Mouse (Mus musculus) brain, embryonic 14.5 days (tissue): ENCODE data around the gene Gng2.

Experiments used
- CTCF ChIP-seq: fragments of 200-500 bp; IDR thresholded peaks from 2 replicates; pipeline ENCODE4 v1.5.1; 2012; ENCODE audit warnings: inconsistent platforms, mild to moderate bottlenecking, moderate library complexity, borderline replicate concordance; ENCODE audit not compliant: insufficient read depth, insufficient read length; ENCODE audit errors: extremely low read depth
- POLR2A ChIP-seq: fragments of 200-500 bp; IDR thresholded peaks from 2 replicates; pipeline ENCODE4 v1.6.1; 2012; ENCODE audit warnings: mild to moderate bottlenecking, inconsistent platforms, borderline replicate concordance; ENCODE audit not compliant: poor library complexity, insufficient read depth, insufficient read length, severe bottlenecking; ENCODE audit errors: extremely low read depth

DNA sequence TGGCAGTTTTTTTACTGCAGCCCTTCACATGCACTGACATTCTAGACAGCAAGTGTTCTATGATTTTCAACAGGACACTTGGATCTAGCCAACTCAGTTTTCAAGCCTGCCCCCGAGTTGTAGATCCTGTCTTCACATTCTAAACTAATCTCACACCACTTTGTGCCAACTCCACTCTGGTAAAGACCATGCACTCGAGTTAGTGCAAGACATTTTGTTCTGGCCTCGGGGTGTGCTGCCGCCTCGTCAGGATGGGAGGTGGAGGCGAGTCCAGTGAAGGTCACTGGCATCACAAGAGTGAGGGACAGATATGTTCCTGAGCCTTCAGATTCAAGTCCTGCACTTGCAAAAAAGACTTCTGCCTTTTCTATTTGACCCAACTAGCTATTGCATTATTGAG is 44.1 kb downstream of the Gng2 start:
- TF ChIP-seq POLR2A (no peak), CTCF (no peak)
